Mouse (Mus musculus) left cerebral cortex, postnatal 4 days (tissue): Measurements from ENCODE around the gene Polr3e. TPM values are rescaled to one million over a fixed set of nuclear protein-coding genes. Genes with fewer than 3 reads are reported as not detected.
"Not testable (repeated sequence)": the region's sequence is repeated elsewhere in the genome, so short reads cannot be mapped to it uniquely, and the experiment has no call there.

Experiments used
- DNase-seq: peaks from one replicate; pipeline ENCODE4 v3.0.0-alpha.2; 2022
- intact Hi-C: fragments of 180-260 bp; cut with DNase I; formaldehyde crosslinking; loops from one replicate; pipeline ENCODE4 v1.15.1; 2025
- total RNA-seq, 2 experiments: library from RNA; stranded (reverse); gene quantifications; 2 replicates each; pipeline ENCODE4 v1.2.3; 2021

Polr3e gene
- total RNA-seq, 2 experiments from 2014 or later = 37.9 to 38.1 TPM

DNA sequence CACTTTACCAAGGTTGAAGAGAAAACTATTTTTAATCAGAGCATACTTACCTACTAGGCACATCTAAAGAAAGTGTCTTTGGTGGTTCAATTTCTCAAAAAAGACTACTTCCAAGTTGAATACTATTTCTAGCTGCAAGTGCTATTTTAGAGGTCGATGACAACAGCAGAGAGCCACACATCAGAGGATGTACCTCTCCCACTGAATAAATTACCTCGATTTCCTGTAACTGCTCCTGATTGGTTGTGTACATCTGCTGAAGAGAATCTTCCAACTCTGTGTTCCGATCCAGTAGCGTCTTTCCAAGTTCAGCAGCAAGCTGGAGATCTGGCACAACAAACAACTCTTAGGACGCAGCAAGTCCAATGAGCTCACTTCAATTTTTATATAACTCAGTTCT, 52.6 kb downstream of the Polr3e start:
- DNase-seq = no peak

DNA sequence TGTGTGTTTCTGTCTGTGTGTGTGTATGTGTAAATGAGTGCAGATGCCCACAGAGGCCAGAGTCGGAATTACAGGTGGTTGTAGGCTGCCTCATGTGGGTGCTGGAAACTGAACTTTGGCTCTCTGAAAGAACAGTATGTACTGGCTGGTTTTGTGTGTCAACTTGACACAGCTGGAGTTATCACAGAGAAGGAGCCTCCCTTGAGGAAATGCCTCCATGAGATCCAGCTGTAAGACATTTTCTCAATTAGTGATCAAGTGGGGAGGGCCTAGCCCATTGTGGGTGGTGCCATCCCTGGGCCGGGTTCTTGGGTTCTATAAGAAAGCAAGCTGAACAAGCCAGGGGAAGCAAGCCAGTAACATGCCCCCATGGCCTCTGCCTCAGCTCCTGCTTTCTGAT, 54.9 kb downstream of the Polr3e start:
- DNase-seq = not testable (repeated sequence)

More for the DNA sequence above, 52.6 kb downstream of the Polr3e start:
- intact Hi-C loops = no loop called here

GRCm38 (mm10) chr7:120974001-120974400, 56.5 kb downstream of the Polr3e start:
- DNase-seq = no peak
- intact Hi-C loops = no loop called here

More for the DNA sequence above, 54.9 kb downstream of the Polr3e start:
- intact Hi-C loops = not testable (repeated sequence)

DNA sequence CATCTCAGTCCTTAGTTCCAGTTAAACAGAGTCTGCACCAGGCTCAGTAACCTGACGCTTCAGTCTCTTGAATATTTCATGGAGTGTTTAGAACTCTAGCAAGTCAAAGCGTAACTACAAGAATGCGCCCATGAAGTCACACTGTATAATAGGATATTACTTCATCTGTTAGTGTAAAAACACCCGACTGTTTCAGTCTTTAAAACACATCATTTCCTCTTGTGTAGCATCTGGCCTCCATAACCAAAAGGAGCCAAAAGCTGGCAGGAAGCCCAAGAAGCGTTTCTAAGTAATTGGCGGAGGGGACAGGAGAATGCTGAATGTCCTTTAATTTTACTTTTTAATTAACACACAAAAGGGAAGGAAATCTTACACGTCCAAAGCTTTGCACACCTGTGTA, 59.5 kb downstream of the Polr3e start:
- DNase-seq = peak; percentile 50
- intact Hi-C loops = no loop called here

DNA sequence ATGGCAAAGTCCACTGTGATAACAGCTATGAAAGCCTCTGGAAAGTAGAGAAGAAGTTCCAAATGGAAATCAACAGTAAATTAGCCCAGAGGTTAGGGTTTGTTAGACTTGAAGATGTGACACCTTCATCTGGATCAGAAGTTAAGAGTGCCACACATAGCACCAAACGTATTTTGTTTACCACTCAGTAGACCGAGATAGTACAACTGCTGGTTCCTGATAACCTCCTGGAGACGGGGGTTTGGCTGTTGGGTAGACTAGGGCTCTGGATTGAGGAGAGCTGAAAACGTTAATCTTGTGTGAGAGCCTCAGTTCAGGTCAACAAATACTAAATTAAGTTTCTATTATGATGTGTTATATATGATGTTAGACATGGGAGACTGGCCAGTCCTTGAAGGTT, 62.5 kb downstream of the Polr3e start:
- intact Hi-C loops = no loop called here

GRCm38 (mm10) chr7:120980931-120981924, 63.7 kb downstream of the Polr3e start:
- peak; percentile 45 for DNase-seq
- intact Hi-C loops = no loop called here

More for the DNA sequence above, 62.5 kb downstream of the Polr3e start:
- no peak for DNase-seq

DNA sequence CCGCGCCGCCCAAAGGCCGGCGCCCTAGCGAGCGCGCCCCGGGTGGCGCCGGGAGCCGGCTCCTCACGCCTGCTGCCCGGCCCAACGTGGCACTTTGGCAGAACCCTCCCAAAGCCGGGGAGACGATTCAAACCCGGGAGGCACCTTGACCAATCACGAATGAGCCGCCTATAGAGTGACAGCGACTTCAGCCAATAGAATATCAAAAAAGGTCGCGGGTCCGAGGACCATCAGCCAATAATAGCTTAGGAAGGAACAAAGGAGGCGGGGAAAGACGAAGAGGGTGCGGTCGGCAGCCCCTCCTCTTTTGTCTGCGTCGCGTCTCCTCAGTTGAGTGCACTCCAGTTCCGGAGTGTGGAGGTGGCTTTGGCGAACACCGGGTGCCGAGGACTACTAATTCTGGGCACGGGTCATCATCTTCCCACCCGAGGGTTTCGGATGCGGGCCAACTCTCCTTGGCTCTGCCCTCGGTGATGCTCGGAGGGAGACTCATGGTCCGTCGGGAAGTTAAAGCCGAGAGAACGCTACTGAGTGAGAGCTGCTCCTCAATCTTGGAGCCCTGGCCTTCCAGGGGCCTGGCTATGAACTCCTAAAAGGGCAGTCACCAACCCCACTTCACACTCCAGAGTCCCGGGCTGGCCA, 64.8 kb downstream of the Polr3e start, which contains the start of the genes Cdr2 and Mfsd13b:
Gene Cdr2, minus strand, starts transcription at position 113 of the 642 bp plus-strand sequence.
Gene Mfsd13b, plus strand, starts transcription at position 310 of the 642 bp plus-strand sequence.
- DNase-seq = peak; percentile 91
- intact Hi-C loops = no loop called here

- DNase-seq = no peak
- intact Hi-C loops = no loop called here
Observed at GRCm38 (mm10) chr7:120982968-120983367, 65.4 kb downstream of the Polr3e start.

DNA sequence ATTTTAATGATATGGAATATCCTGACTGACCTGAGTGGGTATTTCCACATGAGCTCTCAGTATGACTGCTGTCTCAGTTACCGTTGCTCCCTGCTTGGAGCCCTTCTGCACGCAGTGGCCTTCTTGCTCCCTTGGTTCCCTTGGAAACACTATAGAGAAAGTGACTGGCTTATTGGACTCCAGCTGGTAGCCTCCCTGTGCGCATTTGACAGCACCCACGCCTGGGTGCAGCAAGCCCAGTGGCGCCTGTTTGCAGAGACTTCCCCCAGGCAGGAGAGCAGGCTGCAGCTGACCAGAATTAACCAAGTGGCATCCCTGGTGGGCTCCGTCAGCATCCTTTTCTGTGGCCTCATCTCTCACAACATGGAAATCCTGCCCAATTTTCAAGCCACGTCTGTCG, 73.6 kb downstream of the Polr3e start:
- DNase-seq = no peak
- intact Hi-C loops = no loop called here

Other genes starting within 250 kb of the Polr3e start
- under 1 TPM in 1 of 2 experiments, not detected in 1; 0.26 TPM for gene Pdzd9, start 247.4 kb upstream of the Polr3e start, total RNA-seq
- gene Mosmo, start 240.1 kb upstream of the Polr3e start, total RNA-seq = 10 to 100 TPM; 46.2 to 50.0 TPM
- gene Vwa3a, start 178.4 kb upstream of the Polr3e start, total RNA-seq = 1 to 10 TPM; 5.4 to 8.2 TPM
- gene Gm5737, start 105.4 kb upstream of the Polr3e start, total RNA-seq = under 1 TPM; 0.28 to 0.40 TPM
- gene Eef2k, start 74.9 kb upstream of the Polr3e start, total RNA-seq = 10 to 100 TPM; 74.3 to 74.6 TPM
- 10 to 100 TPM in 1 of 2 experiments, 1 to 10 TPM in 1; 8.5 to 11.4 TPM for gene Cdr2, start 64.6 kb downstream of the Polr3e start, total RNA-seq
- gene Mfsd13b, start 64.8 kb downstream of the Polr3e start, total RNA-seq = not detected
- gene Mettl9, start 116.7 kb downstream of the Polr3e start, total RNA-seq = 100 to 1,000 TPM; 113 to 139 TPM
- under 1 TPM; 0.26 to 0.28 TPM for gene Igsf6, start 156.8 kb downstream of the Polr3e start, total RNA-seq
- under 1 TPM; 0.58 to 0.74 TPM for gene Otoa, start 163.9 kb downstream of the Polr3e start, total RNA-seq